Mouse (Mus musculus) left cerebral cortex, adult 2 months (tissue): Measurements from ENCODE around the gene Mzf1. TPM values are rescaled to one million over a fixed set of nuclear protein-coding genes. Genes with fewer than 3 reads are reported as not detected.
"Not testable (repeated sequence)": the region's sequence is repeated elsewhere in the genome, so short reads cannot be mapped to it uniquely, and the experiment has no call there.

Source experiments
- DNase-seq, 2 experiments: peaks; one replicate each; pipeline ENCODE4 v3.0.0; 2021 to 2022; ENCODE audit warnings: low spot score in 2 of 2, mixed read lengths in 1 of 2; ENCODE audit errors: extremely low spot score in 1 of 2
- H3K27ac ChIP-seq: fragments of 200-600 bp; 2 replicates; pipeline ENCODE4 v1.8.1; 2022
- H3K4me3 ChIP-seq: fragments of 200-600 bp; 2 replicates; pipeline ENCODE4 v1.8.1; 2022
- CTCF ChIP-seq: fragments of 200-600 bp; IDR thresholded peaks from 2 replicates; pipeline ENCODE4 v1.8.1; 2022; ENCODE audit warnings: antibody characterized with exemption, mild to moderate bottlenecking, moderate library complexity
- intact Hi-C: fragments of 180-260 bp; cut with DNase I; formaldehyde crosslinking; loops from one replicate; pipeline ENCODE4 v1.15.1; 2025
- long read RNA-seq, 2 experiments: library from polyadenylated mRNA; stranded (forward); transcript quantifications; one replicate each; pipeline ENCODE4 v2.0.0; 2021; ENCODE audit warnings: borderline mapping rate in 2 of 2
- total RNA-seq, 2 experiments: library from RNA; stranded (reverse); gene quantifications; 2 replicates each; pipeline ENCODE4 v1.2.3; 2021

Mzf1 gene
- total RNA-seq: 10 to 100 TPM; 10.2 to 10.6 TPM
- long read RNA-seq, experiment 1, transcript Mzf1-205 (6 exons, 3,340 nt): major isoform, 7 of 25 reads
- long read RNA-seq, experiment 1, partial matches to known transcripts: 3 of 25 reads
- long read RNA-seq, experiment 1, other reads (novel, unspliced or antisense): 9 of 25 reads
- long read RNA-seq, experiment 2, partial matches to known transcripts: 5 of 17 reads
- long read RNA-seq, experiment 2, other reads (novel, unspliced or antisense): 6 of 17 reads

DNA sequence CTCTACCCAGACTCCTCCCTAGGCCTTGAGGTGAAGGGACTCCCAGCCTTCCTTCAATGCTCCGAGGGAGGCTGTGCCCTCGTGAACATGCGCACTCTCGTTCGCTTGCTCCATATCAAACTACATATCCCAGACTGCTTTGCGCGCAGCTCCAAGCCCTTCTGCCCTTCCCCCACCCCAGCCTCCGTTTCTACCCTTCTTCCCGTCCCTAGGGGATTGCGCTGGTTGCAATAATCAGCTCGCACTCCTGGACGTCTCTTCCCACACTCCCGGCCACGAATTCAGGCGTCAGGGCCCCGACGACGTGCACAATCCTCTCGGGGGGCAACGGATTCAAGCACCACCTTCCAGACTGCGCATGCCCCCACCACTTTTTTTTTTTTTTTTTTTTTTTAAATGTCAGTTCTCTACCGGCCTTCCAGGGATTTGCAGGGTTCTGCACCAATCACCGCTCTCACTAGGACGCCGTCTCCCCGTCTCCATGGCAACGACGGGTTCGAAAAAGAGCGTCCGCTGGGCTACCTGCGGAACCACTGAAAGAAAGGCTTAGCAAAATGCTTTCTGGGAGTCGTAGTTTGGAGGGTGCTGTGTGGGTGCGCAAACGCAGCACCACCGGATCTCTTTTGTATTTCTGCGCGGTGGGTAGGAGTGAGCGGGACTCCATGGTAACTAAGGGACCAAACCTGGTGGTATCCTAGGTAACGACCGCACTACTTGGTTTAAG is at the start of gene Mzf1:
Gene Mzf1, minus strand, starts transcription at position 478 of the 724 bp plus-strand sequence.
- intact Hi-C loops: loop anchor here (2.0 to 5.0 kb wide), 6 partner anchors 46 to 572 kb away; partner anchors contain the start of genes Lig1, Rps5, Zfp329 and Zswim9
- peak; percentile 91 to 96 for DNase-seq
- H3K4me3 ChIP-seq: peak within 1 kb of the TSS; percentile 66
- no peak; the same call in none of the 2 replicates for TF ChIP-seq CTCF
- peak within 1 kb of the TSS; percentile 99 for H3K27ac ChIP-seq

GRCm38 (mm10) chr7:13095073-13095472 is 40.5 kb upstream of the Mzf1 start, which contains the start of gene Vmn1r85:
Gene Vmn1r85, minus strand, starts transcription at chr7:13095173.
- intact Hi-C loops: no loop called here

GRCm38 (mm10) chr7:13072293-13072692 is 17.7 kb upstream of the Mzf1 start:
- no peak overlapping the region for H3K4me3 ChIP-seq
- peak; percentile 45 for TF ChIP-seq CTCF
- intact Hi-C loops: loop anchor here (2.0 to 5.0 kb wide), 3 partner anchors 190 to 1245 kb away; no protein-coding TSS in a partner anchor

More at GRCm38 (mm10) chr7:13095073-13095472, 40.5 kb upstream of the Mzf1 start, which contains the start of gene Vmn1r85:
- Histone ChIP-seq H3K4me3 (no peak within 1 kb of the TSS), H3K27ac (no peak within 1 kb of the TSS)
- no peak for TF ChIP-seq CTCF
- DNase-seq: no peak

GRCm38 (mm10) chr7:13063399-13063798 is 8.8 kb upstream of the Mzf1 start:
- intact Hi-C loops, H3K4me3 ChIP-seq, H3K27ac ChIP-seq, DNase-seq: not testable (repeated sequence)
- peak; percentile 45 for TF ChIP-seq CTCF

More at GRCm38 (mm10) chr7:13072293-13072692, 17.7 kb upstream of the Mzf1 start:
- DNase-seq: no peak
- H3K27ac ChIP-seq: no peak overlapping the region

DNA sequence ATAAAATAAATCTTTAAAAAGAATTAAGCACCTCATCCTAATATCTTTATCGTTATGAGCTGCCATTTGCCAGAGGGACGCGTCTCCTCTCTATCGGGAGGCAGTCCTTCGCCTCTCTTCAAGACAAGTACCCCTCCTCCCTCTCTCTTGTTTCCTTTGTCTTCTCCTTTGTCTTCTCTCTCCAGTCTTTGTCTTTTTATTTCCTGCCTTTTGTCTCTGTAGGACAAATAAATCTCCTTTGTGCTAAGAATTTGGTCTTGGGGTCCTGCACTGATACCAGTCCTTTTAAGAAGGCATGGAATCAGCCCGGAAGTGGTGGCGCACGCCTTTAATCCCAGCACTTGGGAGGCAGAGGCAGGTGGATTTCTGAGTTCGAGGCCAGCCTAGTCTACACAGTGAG is 5.0 kb upstream of the Mzf1 start:
- intact Hi-C loops: loop anchor here (5.0 kb wide), 3 partner anchors 218 to 453 kb away; partner anchors contain the start of genes Lig1, Zfp329 and Zswim9
- DNase-seq: no peak
- no peak overlapping the region for H3K27ac ChIP-seq
- TF ChIP-seq CTCF: no peak
- no peak overlapping the region for H3K4me3 ChIP-seq

DNA sequence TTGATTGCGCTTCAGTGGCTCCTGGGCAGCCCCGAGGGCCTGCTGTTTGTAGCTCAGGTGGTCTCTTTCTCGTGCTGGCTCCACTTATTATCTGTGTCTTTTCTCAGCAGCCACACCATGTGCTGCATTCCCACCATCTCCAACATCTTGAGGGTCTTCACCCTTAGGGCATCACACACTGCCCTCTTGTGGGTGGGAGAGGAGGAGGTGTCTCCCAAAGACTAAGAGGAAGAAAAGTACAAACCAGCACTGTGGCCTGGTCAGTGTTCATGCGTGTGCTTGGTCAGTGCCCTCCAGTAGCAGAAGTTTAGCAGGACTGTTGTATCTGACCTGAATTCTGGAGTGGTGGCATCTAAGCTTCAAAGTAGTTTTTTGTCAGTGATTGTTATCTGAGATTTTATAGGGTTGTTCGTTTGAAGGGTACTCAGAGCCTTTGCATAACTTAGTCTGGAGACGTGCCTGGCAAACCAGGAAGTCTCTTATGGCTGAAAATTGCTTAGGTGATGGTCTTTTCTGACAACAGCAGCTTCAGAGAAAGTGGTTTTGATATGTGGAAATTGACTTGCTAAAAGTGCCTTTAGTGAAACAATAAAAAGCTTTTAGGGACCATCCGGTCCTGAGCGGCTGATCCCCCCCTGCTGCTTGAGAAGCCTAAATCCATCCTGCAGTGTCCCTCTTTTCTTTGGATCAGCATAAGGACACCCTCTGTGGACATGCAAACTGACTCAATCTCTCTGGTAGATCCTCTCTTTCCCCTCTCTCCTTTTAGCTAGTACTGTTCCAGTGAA is 2.5 kb upstream of the Mzf1 start:
- intact Hi-C loops: loop anchor here (5.0 kb wide), 3 partner anchors 220 to 455 kb away; partner anchors contain the start of genes Lig1, Zfp329 and Zswim9
- no peak for DNase-seq
- no peak; the same call in none of the 2 replicates for TF ChIP-seq CTCF
- no peak overlapping the region for H3K27ac ChIP-seq
- no peak overlapping the region for H3K4me3 ChIP-seq

GRCm38 (mm10) chr7:13053961-13054286 is 640 bp downstream of the Mzf1 start:
- intact Hi-C loops: loop anchor here (2.0 to 5.0 kb wide), 3 partner anchors 45 to 572 kb away; partner anchors contain the start of gene Rps5
- DNase-seq: no peak
- peak overlapping the region; percentile 99 for H3K27ac ChIP-seq
- peak overlapping the region; percentile 66 for H3K4me3 ChIP-seq
- no peak for TF ChIP-seq CTCF

- peak overlapping the region; percentile 66 for H3K4me3 ChIP-seq
- H3K27ac ChIP-seq: no peak overlapping the region; the same call in 1 of the 2 replicates
- TF ChIP-seq CTCF: no peak
- intact Hi-C loops: loop anchor here (5.0 kb wide), 2 partner anchors 131 to 571 kb away; partner anchors contain the start of gene Rps5
- no peak for DNase-seq
Measured at GRCm38 (mm10) chr7:13053501-13053900, 1.1 kb downstream of the Mzf1 start.

- no peak for TF ChIP-seq CTCF
- intact Hi-C loops: loop anchor here (5.0 kb wide), 2 partner anchors 131 to 571 kb away; partner anchors contain the start of gene Rps5
- no peak for DNase-seq
- no peak overlapping the region for H3K27ac ChIP-seq
- no peak overlapping the region for H3K4me3 ChIP-seq
Measured at GRCm38 (mm10) chr7:13053001-13053400, 1.6 kb downstream of the Mzf1 start.

DNA sequence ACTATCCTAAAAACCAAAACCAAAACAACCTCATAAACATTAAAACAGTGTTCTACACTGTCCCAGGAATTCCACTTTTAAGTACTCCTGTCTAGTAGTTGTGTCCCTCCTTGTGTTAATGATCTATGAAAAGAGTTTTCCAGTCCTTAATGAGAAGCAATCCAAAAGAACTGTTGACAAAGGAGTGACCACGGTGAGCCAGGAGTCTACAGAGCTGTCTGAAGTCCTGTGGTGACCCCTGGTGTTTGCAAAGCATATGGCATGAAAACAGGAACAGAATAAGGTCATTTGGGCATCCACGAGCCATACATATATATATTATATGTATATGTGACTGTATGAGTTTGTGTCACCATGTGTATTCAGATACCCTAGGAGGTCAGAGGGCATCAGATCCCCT is 8.5 kb downstream of the Mzf1 start:
- intact Hi-C loops: loop anchor here (2.0 kb wide), 1 partner anchor 37 kb away; no protein-coding TSS in a partner anchor
- peak; percentile 66 for TF ChIP-seq CTCF
- no peak for DNase-seq
- Histone ChIP-seq H3K27ac (no peak overlapping the region), H3K4me3 (no peak overlapping the region)

DNA sequence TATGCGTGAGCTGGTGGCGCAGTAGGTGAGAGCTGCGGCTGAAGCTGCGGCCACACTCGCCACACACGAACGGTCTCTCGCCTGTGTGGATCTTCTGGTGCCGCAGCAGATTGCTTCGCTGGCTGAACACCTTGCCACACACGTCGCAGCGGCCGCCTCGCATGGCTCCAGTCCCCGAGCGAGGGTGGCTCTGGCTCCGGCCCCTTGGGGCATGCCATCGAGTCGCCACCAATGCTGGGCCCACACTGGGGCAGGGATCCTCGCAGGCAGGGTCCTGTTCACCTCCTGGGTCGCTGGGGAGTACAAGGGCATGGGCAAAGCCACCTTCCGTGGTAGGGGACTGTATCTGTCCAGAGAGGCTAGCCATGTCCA is 10.3 kb downstream of the Mzf1 start:
- DNase-seq: no peak
- Histone ChIP-seq H3K27ac (peak overlapping the region; percentile 85), H3K4me3 (peak overlapping the region; percentile 53)
- no peak for TF ChIP-seq CTCF
- intact Hi-C loops: no loop called here
